Mouse (Mus musculus) neural tube, embryonic 11.5 days (tissue): ENCODE measurements at regions not wholly inside any gene's neighbourhood (a gene's known extent, or its start where the extent isn't known, plus 50 kb on each side); places are given as distances from the start of the nearest gene placed in this dataset.

Experiments used
- ATAC-seq: fragments of 200-750 bp; cut with Nextera tagmentation; 2 replicates; pipeline ENCODE4 v1.8.0; 2017; ENCODE audit warnings: moderate number of reproducible peaks, mild to moderate bottlenecking, moderate TSS enrichment, moderate library complexity; ENCODE audit not compliant: insufficient read depth, low FRiP score, low TSS enrichment
- DNase-seq: peaks from one replicate; pipeline ENCODE4 v3.0.0-alpha.2; 2015; ENCODE audit warnings: low spot score
- H3K27ac ChIP-seq: fragments of 300-500 bp; sonication (generic); 2 replicates; pipeline ENCODE4 v1.5.1; 2014; ENCODE audit warnings: low read depth, mild to moderate bottlenecking, low read length
- H3K27me3 ChIP-seq: fragments of 300-500 bp; sonication (generic); 2 replicates; pipeline ENCODE4 v1.6.1; 2014; ENCODE audit warnings: mild to moderate bottlenecking, low read length, mixed read lengths; ENCODE audit not compliant: control insufficient read depth, insufficient read depth
- H3K36me3 ChIP-seq: fragments of 300-500 bp; sonication (generic); 2 replicates; pipeline ENCODE4 v1.6.1; 2014; ENCODE audit warnings: mild to moderate bottlenecking, low read length, moderate library complexity, mixed read lengths; ENCODE audit not compliant: control insufficient read depth, insufficient read depth
- H3K4me1 ChIP-seq: fragments of 300-500 bp; sonication (generic); 2 replicates; pipeline ENCODE4 v1.6.1; 2014; ENCODE audit warnings: low read length, mixed read lengths; ENCODE audit not compliant: control insufficient read depth, insufficient read depth
- H3K4me2 ChIP-seq: fragments of 300-500 bp; sonication (generic); 2 replicates; pipeline ENCODE4 v1.6.1; 2014; ENCODE audit warnings: low read depth, mild to moderate bottlenecking, moderate library complexity
- H3K4me3 ChIP-seq: fragments of 300-500 bp; sonication (generic); 2 replicates; pipeline ENCODE4 v1.5.1; 2014; ENCODE audit warnings: low read depth, low read length
- H3K9ac ChIP-seq: fragments of 300-500 bp; sonication (generic); 2 replicates; pipeline ENCODE4 v1.6.1; 2014; ENCODE audit warnings: mild to moderate bottlenecking, low read length
- H3K9me3 ChIP-seq: fragments of 300-500 bp; sonication (generic); 2 replicates; pipeline ENCODE4 v1.6.1; 2016; ENCODE audit warnings: low read length; ENCODE audit not compliant: control insufficient read depth
- WGBS: fragments of 180-500 bp; shearing (Covaris S2); extraction: QIAGEN DNeasy Blood & Tissue Kit; methylation state at CpG from one replicate; pipeline ENCODE4 v1.1.7; 2014; 5-methylcytosine and 5-hydroxymethylcytosine counted together

GRCm38 (mm10) chr17:7666207-7666606 is 160.9 kb downstream of the Fndc1 start:
- Histone ChIP-seq H3K4me1 (no peaks in the 10 kb centered on the region), H3K9me3 (no peaks in the 10 kb centered on the region), H3K27ac (no peak overlapping the region), H3K27me3 (no peaks in the 10 kb centered on the region), H3K9ac (no peak overlapping the region), H3K4me3 (no peak overlapping the region), H3K36me3 (no peaks in the 10 kb centered on the region), H3K4me2 (no peak overlapping the region)
- no peak for DNase-seq
- WGBS = 84% methylated on average over 5 of the region's 5 CpGs
- ATAC-seq = no peak

DNA sequence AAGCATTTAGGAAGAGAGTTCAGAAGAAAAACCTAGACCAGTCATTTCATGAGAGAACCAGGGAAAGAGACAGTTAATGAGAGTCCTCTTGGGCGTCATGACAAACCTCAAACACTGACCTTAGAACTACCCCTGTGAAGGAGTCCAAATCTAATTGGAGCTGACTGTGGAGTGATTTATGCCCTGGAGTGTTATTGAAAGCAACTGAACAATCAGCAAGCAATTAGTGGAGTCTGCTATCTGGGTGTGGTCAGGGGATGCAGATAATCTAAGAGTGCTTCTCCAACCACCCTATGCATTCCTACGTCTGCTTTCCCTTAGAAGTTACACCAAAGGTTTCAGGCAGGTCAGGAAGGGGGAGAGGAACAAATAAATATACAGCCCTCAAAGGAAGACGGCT is 161.4 kb downstream of the Fndc1 start:
- WGBS = 27% methylated on average over 3 of the region's 3 CpGs
- H3K36me3 ChIP-seq = no peaks in the 10 kb centered on the region
- no peak overlapping the region for H3K4me2 ChIP-seq
- no peak overlapping the region for H3K9ac ChIP-seq
- H3K27me3 ChIP-seq = no peaks in the 10 kb centered on the region
- ATAC-seq (no peak), DNase-seq (no peak)
- H3K4me1 ChIP-seq = no peaks in the 10 kb centered on the region
- H3K9me3 ChIP-seq = no peaks in the 10 kb centered on the region
- no peak overlapping the region for H3K27ac ChIP-seq
- H3K4me3 ChIP-seq = no peak overlapping the region

DNA sequence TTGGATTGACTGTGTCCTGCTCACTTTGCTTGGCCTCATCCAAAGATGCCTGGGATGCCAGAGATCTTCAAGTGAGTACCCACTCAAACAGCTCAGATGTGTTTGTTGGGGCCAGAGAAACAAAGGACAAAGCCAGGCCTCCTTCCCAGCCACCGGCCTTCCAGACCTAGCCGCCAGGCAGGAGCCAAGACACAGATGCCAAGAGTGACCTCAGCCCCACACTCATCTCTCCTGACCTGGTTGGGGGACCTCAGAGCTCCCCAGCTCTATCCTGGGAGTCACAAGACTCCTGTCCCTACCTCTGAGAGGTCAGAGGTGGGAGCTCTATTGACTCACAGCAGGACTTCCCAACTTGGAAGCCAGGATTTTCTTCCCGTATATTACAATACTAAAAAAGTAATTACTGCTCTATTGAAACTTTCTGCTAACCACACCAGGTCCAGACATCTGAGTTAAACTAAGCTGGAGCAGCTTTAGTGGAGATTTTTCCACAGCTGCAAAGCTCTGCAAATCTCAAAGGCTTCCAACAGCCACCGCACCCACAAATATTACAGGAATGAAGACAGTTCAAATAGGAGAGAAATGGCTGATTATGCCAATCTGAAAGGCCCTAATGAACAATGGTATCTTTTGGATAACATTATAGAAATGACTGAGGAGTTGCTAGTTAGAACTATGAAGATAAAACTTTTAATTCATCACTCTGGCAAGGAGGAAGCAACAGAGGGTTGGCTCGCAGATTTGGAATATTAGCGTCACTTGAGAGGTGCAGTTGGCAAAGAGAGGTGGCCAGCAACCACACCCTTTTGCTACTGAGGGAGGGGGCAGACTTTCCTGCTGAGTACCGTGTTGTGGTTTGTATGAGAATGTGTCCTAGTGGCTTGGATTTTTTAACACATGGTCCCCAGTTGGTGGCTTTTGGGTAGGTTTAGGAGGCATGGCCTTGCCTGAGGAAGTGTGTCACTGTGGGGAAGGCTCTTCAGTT is 162.9 kb downstream of the Fndc1 start:
- Histone ChIP-seq H3K4me1 (no peaks in the 10 kb centered on the region), H3K27ac (no peak overlapping the region), H3K9me3 (no peaks in the 10 kb centered on the region), H3K4me2 (no peak overlapping the region), H3K36me3 (no peaks in the 10 kb centered on the region), H3K9ac (no peak overlapping the region), H3K4me3 (no peak overlapping the region), H3K27me3 (no peaks in the 10 kb centered on the region)
- WGBS = 89% methylated on average over 7 of the region's 7 CpGs
- DNase-seq (no peak), ATAC-seq (no peak)

- Histone ChIP-seq H3K4me2 (no peak overlapping the region), H3K9me3 (no peaks in the 10 kb centered on the region), H3K36me3 (no peaks in the 10 kb centered on the region), H3K4me1 (no peaks in the 10 kb centered on the region), H3K9ac (no peak overlapping the region), H3K27me3 (no peaks in the 10 kb centered on the region), H3K27ac (no peak overlapping the region), H3K4me3 (no peak overlapping the region)
- no peak for DNase-seq
- WGBS = 61% methylated on average over 1 of the region's 1 CpGs
- ATAC-seq = no peak
Measured at GRCm38 (mm10) chr17:7656503-7656902, 170.6 kb downstream of the Fndc1 start.

DNA sequence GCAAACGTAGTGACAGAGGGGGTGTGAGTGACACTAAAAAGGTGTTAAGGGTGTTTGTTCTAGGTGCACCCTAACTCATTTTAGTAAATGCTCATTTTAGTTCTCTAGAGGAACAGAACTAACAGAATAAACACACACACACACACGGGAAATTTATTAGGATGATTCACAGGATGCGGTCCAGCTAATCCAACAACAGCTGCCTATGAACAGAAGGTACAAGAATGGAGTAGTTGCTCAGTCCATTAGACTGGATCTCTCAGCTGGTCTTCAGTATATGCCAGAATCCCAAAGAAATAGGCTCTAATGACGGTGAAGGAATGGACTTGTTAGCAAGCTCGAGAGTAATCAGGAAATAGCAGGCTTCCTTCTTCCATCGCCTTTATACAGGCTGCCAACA is 171.1 kb downstream of the Fndc1 start:
- 88% methylated on average over 6 of the region's 6 CpGs for WGBS
- Histone ChIP-seq H3K4me1 (no peaks in the 10 kb centered on the region), H3K4me3 (no peak overlapping the region), H3K9me3 (no peaks in the 10 kb centered on the region), H3K36me3 (no peaks in the 10 kb centered on the region), H3K27me3 (no peaks in the 10 kb centered on the region), H3K9ac (no peak overlapping the region), H3K4me2 (no peak overlapping the region), H3K27ac (no peak overlapping the region)
- no peak for ATAC-seq
- DNase-seq = no peak

DNA sequence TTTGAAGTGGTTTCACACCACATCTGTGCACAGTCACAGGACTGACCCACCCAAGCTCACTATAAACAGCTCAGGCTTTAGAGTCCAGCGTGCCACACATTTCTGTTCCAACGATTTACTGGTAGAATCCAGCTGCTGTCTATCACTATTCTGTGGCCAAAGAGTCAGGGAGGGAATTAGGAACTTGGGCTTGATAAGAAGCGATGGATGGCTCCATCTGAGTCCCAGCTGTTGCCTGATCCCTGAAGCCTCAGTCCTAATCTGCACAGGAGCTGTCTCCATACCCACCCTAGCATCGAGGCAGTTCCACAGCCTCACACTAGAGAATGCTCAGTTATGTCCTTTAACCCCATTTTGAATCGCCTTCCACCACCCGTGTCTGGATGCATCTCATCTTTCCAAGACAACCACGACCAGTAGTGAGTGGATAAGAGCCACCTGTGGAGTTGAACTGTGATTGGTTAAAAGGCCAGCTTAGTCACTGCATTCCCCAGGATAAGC is 173.0 kb downstream of the Fndc1 start:
- 83% methylated on average over 7 of the region's 7 CpGs for WGBS
- ATAC-seq = no peak
- H3K27me3 ChIP-seq = no peaks in the 10 kb centered on the region
- no peak overlapping the region for H3K4me2 ChIP-seq
- no peak for DNase-seq
- H3K27ac ChIP-seq = no peak overlapping the region
- H3K9me3 ChIP-seq = no peaks in the 10 kb centered on the region
- no peak overlapping the region for H3K4me3 ChIP-seq
- no peak overlapping the region for H3K9ac ChIP-seq
- no peaks in the 10 kb centered on the region for H3K4me1 ChIP-seq
- H3K36me3 ChIP-seq = no peaks in the 10 kb centered on the region

DNA sequence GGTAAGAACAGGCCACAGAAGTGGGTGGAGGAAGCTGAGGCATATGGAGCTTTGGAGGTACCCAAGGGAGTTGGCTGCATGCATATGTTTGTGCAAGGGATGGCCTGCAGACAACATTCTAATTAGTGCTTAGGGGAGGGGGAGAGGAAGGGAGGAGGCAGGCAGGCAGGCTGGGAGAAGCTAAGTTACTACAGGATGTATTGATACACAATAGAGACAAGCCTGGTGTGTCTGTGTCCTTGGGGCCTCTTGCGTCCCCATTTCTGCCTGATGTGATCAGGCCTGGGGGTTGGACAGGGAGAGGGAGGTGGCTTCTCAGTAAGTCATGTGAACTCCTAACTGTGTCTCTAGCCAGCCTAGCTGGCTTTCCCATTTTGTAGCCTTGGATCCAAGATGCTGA is 175.1 kb downstream of the Fndc1 start:
- H3K4me2 ChIP-seq = no peak overlapping the region
- no peak for ATAC-seq
- no peak overlapping the region for H3K9ac ChIP-seq
- no peaks in the 10 kb centered on the region for H3K9me3 ChIP-seq
- H3K27me3 ChIP-seq = no peaks in the 10 kb centered on the region
- no peaks in the 10 kb centered on the region for H3K36me3 ChIP-seq
- no peak overlapping the region for H3K4me3 ChIP-seq
- no peak for DNase-seq
- no peak overlapping the region for H3K27ac ChIP-seq
- WGBS = 92% methylated on average over 1 of the region's 1 CpGs
- H3K4me1 ChIP-seq = no peaks in the 10 kb centered on the region

- no peak for DNase-seq
- no peak for ATAC-seq
- H3K36me3 ChIP-seq = no peaks in the 10 kb centered on the region
- H3K27ac ChIP-seq = no peak overlapping the region
- H3K9ac ChIP-seq = no peak overlapping the region
- peaks cover 2% of the 10 kb centered on the region; the same call in 1 of the 2 replicates for H3K4me1 ChIP-seq
- H3K9me3 ChIP-seq = no peaks in the 10 kb centered on the region
- whole genome bisulfite sequencing = 86% methylated on average over 4 of the region's 4 CpGs
- no peak overlapping the region for H3K4me2 ChIP-seq
- H3K27me3 ChIP-seq = no peaks in the 10 kb centered on the region
- no peak overlapping the region for H3K4me3 ChIP-seq
Measured at GRCm38 (mm10) chr17:7650417-7650816, 176.7 kb downstream of the Fndc1 start.
